Mouse (Mus musculus) CH12.LX (cell line): ENCODE measurements around the gene Tdrd6.

Source experiments
- CHD2 ChIP-seq: IDR thresholded peaks from 2 replicates; pipeline ENCODE4 v1.6.1; 2011; ENCODE audit warnings: low read length, improper control_type of control experiment
- CTCF ChIP-seq, 2 experiments: IDR thresholded peaks in 1 of 2; conservative IDR thresholded peaks in 1 of 2; 2 replicates each; pipeline ENCODE4 v1.5.1; 2011 to 2012; ENCODE audit warnings: low read depth in 2 of 2, low read length in 2 of 2, improper control_type of control experiment in 1 of 2, inconsistent platforms in 1 of 2, mild to moderate bottlenecking in 1 of 2, moderate library complexity in 1 of 2
- HCFC1 ChIP-seq: IDR thresholded peaks from 2 replicates; pipeline ENCODE4 v1.6.1; 2012; ENCODE audit warnings: low read depth, mild to moderate bottlenecking, inconsistent platforms, low read length, improper control_type of control experiment
- JUND ChIP-seq: conservative IDR thresholded peaks from 2 replicates; pipeline ENCODE4 v1.6.1; 2011; ENCODE audit warnings: low read depth, low read length, improper control_type of control experiment
- SMC3 ChIP-seq: IDR thresholded peaks from 2 replicates; pipeline ENCODE4 v1.6.1; 2011; ENCODE audit warnings: low read depth, low read length, improper control_type of control experiment

- TF ChIP-seq CTCF (conservative IDR thresholded peaks at IDR 0.05 in 1 of 2, IDR thresholded peaks at IDR 0.05 in 1 of 2; ENCODE audit: low read depth in 2 of 2, low read length in 2 of 2) (no peak), SMC3 (no peak), CHD2 (no peak), JUND (no peak), HCFC1 (no peak)
Observed at GRCm38 (mm10) chr17:43643191-43643590, 13.1 kb upstream of the Tdrd6 start.
